Mouse (Mus musculus) right cerebral cortex, postnatal 25 days (tissue): Measurements from ENCODE around the gene Xdh.
"Not testable (repeated sequence)": the region's sequence is repeated elsewhere in the genome, so short reads cannot be mapped to it uniquely, and the experiment has no call there.

Experiments used
- DNase-seq: peaks from one replicate; pipeline ENCODE4 v3.0.0; 2022

The Xdh gene

GRCm38 (mm10) chr17:73879262-73879916 lies 70.6 kb downstream of the Xdh start:
- DNase-seq: no peak

- no peak for DNase-seq
Observed at GRCm38 (mm10) chr17:73875674-73876073, 74.3 kb downstream of the Xdh start.

- no peak for DNase-seq
Observed at GRCm38 (mm10) chr17:73875268-73875667, 74.7 kb downstream of the Xdh start.

GRCm38 (mm10) chr17:73870956-73871605 lies 78.9 kb downstream of the Xdh start:
- DNase-seq: no peak

- no peak for DNase-seq
Observed at GRCm38 (mm10) chr17:73869008-73869685, 80.8 kb downstream of the Xdh start.

- DNase-seq: no peak
Observed at GRCm38 (mm10) chr17:73853717-73854116, 96.3 kb downstream of the Xdh start.

- no peak for DNase-seq
Observed at GRCm38 (mm10) chr17:73853041-73853440, 97.0 kb downstream of the Xdh start.

- no peak for DNase-seq
Observed at GRCm38 (mm10) chr17:73847399-73847798, 102.6 kb downstream of the Xdh start.

GRCm38 (mm10) chr17:73845632-73846031 lies 104.4 kb downstream of the Xdh start:
- no peak for DNase-seq

GRCm38 (mm10) chr17:73842963-73843362 lies 107.0 kb downstream of the Xdh start:
- DNase-seq: no peak

- DNase-seq: not testable (repeated sequence)
Observed at GRCm38 (mm10) chr17:73839876-73840275, 110.1 kb downstream of the Xdh start.

- DNase-seq: no peak
Observed at GRCm38 (mm10) chr17:73839086-73839835, 110.7 kb downstream of the Xdh start.

GRCm38 (mm10) chr17:73837244-73837643 lies 112.8 kb downstream of the Xdh start:
- no peak for DNase-seq

GRCm38 (mm10) chr17:73836601-73837000 lies 113.4 kb downstream of the Xdh start:
- no peak for DNase-seq
